Mouse (Mus musculus): ENCODE data around the gene Gm8212.

Gene Gm8212

GRCm38 (mm10) chr14:44197361-44197760, at the start of gene Gm8212:
Gm8212 (plus strand) TSS chr14:44197661.
- WGBS: 90% methylated on average over 2 of the region's 3 CpGs

- 89% methylated on average over 3 of the region's 3 CpGs for WGBS
Observed at GRCm38 (mm10) chr14:44213154-44213553, 15.7 kb downstream of the Gm8212 start, which contains the start of gene 4930503E14Rik. 4930503E14Rik (minus strand) TSS chr14:44213254.

DNA sequence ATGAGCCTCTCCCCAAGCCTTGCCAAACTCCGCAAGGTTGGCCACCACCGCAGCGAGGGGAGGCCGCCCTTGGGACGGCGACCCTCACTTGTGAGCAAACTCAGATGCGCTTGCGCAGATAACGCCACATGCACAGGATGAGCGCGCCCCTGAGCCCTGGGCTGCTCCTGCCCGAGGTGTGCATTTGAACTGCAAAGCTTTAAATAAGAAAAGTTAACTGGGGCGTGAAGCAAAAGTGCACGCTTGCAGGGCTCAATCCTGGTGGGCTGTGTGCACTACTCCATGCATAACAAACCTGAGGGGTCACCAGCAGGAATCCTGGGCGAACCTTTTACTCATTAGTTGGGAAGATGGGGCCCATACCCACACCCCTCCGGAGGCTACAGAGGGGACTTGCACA, 50.6 kb downstream of the Gm8212 start:
- 86% methylated on average over 16 of the region's 16 CpGs for WGBS
